Mouse (Mus musculus) embryo, embryonic 11.5 days (tissue): ENCODE measurements around the gene Lhx3.

Source experiments
- DNase-seq: peaks from one replicate; pipeline ENCODE4 v3.0.0-alpha.2; 2012; ENCODE audit warnings: low read depth, low spot score

Gene Lhx3

GRCm38 (mm10) chr2:26202849-26203475, 5.1 kb downstream of the Lhx3 start:
- no peak for DNase-seq

- no peak for DNase-seq
Observed at GRCm38 (mm10) chr2:26201926-26202848, 5.9 kb downstream of the Lhx3 start.

GRCm38 (mm10) chr2:26198488-26198887, 9.6 kb downstream of the Lhx3 start:
- DNase-seq, result peak; percentile 41

DNA sequence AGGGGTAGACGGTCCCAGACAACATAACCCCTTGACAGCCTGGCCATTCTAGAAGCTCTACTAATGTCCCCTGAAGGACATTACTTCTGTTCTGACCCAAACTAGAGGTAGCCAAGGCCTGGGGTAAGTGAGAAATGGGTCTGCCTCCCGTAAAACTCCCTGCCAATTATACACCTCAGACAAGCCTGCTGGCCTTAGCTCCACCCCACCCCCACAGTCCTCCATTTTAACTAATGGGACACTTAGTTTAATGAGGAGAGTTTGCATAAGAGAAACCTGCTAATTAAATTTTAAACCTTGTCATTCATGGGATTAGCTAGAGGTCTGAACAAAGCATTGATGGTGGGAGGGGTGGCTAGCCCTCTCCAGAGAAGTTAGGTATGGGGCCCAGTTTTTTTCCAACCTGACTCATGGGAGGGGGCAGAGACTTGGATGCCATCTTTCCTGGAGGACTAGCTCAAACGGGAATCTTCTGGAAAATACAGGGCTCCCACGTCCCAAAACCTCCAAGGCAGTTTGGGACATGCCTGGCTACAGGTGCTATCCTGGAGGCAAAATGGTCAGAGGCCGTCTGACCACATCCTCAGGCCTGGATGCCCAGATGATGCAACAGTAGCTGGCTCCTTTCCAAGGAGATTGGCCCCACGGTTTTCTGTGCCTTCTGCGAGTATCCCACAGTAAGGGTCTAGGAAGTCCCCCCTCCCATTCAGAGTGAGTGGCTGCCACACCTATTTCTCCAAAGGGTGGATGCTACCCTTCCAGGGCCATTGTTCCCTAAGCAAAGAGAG, 13.3 kb downstream of the Lhx3 start:
- no peak for DNase-seq

DNA sequence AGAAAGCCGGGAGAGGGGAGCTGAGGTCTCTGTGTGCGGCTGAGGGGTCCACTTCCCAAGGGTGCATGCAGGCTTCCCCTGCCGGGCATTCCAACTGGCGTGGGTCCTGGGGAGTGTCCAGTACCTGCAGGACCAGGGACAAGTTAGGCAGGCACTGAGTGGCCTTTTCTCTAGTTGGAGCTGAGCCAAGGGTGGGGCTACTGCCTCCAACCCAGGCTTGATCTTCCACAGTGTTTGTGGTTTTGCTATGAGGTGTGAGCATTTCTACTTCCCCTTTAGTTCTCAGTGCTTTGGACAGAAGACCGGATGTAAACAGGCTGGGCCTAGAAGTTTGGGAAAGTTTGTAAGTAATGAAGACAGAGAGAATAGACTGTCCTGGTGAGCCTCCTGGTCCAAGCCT, 19.6 kb downstream of the Lhx3 start:
- no peak for DNase-seq

DNA sequence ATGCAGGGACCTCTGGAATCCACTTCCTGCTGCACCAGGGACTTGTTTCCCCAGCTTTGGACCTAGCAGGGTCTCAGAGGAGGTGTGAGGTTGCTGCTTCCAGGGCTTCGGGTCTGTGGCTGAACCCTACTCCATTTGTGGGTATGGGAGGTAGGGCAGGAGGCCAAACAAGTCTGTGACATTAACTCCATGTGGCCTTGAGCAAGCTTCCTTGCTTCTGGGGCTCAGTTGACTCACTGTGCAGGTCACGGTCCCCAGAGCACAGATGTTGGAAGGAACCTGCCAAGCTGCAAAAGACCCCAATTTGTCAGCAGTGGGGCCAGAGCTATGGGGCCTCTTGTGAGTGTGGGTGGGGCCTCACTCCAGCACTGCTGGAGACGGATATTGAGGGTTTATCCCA, 23.7 kb downstream of the Lhx3 start:
- DNase-seq, result no peak

DNA sequence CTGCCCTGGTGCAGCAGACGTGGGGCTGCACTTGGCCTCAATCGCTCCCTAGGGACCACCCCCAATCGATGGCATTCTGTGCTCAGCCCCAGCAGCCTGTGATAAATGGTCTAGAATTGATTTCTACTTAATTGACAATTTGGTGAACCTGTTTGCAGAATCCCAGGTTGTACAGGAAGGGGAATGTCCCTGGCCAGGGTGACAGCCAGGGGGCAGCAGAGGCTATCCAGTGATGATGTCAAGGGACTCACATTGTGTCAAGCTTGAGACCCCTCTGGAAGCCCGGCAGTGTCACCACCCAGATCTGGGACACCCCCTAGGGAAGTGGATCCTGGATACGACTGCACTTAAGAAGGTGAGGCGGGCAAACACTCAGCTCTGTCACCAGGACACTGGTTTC, 25.4 kb downstream of the Lhx3 start:
- DNase-seq, result peak; percentile 27

- DNase-seq, result no peak
Observed at GRCm38 (mm10) chr2:26177189-26177588, 30.9 kb downstream of the Lhx3 start.

DNA sequence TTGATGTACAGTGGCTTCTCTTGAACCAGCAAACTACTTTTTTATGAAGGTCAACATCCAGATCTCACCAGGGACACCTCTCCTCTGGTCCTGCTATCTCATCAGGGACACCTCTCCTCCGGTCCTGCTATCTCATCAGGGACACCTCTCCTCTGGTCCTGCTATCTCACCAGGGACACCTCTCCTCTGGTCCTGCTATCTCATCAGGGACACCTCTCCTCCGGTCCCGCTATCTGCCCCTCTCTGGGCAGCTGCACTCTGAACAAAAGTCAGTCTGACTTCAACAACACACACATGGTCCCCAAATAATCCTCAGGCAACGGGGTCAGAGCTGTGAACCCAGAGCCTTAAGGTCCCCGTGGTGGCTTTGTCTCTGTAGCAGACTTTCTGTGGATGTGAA, 31.4 kb downstream of the Lhx3 start:
- DNase-seq, result no peak

GRCm38 (mm10) chr2:26175191-26175590, 32.9 kb downstream of the Lhx3 start:
- DNase-seq, result peak; percentile 22

DNA sequence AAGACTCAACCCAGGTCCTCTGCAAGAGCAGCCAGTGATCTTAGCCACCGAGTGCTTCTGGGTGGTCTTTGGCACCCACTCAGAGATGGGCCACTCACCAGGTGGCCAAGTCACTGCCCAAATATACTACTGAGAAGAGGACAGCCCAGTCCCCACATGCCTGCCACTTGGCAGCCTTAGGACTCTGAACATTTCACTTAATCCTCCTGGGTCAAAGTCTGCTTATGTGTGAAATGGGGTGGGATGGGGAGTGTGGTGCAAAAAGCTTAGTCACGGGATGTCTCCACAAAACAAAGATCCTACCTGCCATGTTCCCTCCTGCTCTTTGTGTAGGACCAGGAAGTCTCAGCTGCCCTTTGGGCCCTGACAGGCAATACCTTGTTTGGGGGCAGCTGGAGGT, 35.9 kb downstream of the Lhx3 start:
- DNase-seq, result no peak

GRCm38 (mm10) chr2:26170376-26170775, 37.7 kb downstream of the Lhx3 start:
- no peak for DNase-seq

DNA sequence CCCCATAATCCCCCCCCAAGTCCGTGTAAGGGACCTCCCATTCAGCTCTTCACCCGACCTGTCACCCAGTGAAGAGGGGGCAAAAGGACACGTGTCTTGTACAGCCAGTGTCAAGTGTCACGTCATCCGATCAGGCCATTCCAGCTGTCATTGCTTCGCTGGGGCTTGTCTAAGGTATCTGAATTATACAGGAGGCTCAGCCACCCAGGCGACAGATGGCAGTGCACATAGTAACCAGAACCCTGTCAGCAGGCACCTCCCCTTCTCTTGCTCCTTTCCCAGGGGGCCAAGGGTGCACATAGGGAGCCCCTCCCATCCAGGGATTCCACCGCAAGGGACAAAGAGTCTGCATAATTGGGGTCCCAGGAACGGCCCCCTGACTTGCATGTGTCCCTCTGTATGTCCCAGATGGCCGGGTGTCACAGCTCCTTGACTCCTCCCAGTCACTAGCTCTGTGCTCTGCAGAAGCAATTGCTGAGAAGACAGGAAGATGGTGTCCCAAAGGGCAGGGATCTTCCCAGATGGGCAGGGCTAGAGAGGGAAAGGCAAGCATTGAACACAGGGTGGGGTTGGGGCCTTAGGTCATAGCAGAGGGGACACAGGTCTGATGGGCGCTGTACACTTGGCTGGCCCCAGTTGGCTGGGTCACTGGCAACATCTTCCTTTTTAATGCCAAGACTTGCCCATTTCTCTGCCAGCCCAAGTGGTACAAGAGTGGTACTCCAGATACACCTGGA, 39.1 kb downstream of the Lhx3 start:
- peak; percentile 14 for DNase-seq

DNA sequence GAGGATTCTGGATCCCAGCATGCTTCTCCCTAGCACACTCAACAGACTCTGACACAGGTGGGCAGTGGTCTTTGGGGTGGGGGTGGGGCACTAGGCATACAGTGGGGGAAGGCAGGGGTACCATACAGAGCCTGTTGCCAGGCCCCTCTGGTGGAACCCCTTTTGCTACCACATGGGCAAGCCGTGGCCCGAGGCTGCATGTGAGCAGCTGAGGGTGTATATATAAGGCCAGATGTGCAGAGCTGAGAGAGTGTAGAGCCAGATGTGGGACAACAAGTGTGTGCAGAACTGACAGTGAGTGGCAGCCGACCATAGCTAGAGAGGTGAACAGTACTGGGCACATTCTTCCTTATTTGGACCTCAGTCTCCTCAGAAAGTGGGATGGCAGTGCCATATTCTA, 41.2 kb downstream of the Lhx3 start:
- DNase-seq, result no peak

GRCm38 (mm10) chr2:26158064-26158463, 50.0 kb downstream of the Lhx3 start:
- no peak for DNase-seq

DNA sequence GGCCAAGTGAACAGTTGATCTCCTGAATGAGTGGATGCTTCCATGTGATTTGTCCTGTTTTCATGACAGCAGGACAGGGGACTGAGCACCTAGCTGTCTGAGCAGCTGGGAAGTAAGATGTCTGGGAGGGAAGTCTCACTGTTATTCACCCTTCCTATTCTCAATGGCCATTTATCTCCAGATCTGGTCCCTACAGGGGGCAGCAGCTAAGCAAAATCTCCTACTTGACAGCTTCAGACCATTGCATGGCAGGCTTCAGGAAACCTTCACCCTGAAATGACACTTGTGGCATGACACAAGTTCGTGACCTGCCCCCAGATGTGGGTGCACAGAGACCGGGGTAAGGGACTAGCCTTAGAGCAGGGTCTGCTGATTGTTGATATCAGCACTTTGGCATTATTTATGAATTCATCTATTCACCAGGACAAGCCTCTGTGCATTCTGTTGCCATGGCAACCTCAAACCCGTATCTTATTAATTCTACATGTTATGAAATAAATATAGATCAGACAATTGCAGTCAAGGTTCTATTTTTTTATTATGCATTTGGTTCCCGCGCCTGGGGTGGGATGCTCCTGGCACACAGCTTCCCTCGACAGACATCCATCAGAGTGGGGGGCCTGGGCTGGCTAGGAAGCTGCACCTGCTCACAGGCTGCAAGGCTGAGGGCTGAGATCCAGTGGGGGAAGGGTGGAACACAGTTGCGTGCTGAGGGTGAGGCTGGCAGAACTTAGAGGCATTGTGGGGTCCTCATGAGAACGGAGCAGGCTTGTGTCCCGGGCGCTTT, 51.7 kb downstream of the Lhx3 start:
- no peak for DNase-seq

GRCm38 (mm10) chr2:26155737-26156136, 52.4 kb downstream of the Lhx3 start:
- no peak for DNase-seq

GRCm38 (mm10) chr2:26154586-26154985, 53.5 kb downstream of the Lhx3 start:
- DNase-seq, result no peak

DNA sequence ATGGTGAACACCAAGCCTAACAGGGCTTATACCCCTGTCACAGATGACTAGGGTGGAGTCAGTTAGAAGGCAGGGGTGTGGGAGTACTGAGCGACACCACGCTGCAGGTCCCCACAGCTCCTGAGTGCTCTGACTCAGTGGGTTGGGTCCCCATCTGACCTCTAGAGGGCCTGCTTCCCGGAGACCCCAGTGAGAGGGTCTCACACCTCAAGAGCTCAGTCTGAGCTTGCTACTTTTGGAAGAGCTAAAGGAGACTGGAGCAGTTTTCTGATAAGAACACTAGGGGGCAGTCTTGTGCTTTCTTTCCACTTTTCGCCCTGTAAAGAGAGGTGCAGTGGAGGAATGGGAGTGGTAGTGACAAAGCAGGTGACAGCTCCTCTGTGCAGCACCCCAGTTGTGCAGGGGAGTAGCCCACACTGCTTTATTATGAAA, 54.2 kb downstream of the Lhx3 start:
- DNase-seq, result peak; percentile 61

GRCm38 (mm10) chr2:26153295-26153694, 54.8 kb downstream of the Lhx3 start:
- DNase-seq, result no peak
